Mouse (Mus musculus) liver, embryonic 14.5 days (tissue): Measurements from ENCODE around the gene Urm1. TPM values are rescaled to one million over a fixed set of nuclear protein-coding genes. Genes with fewer than 3 reads are reported as not detected.

Source experiments
- ATAC-seq: fragments of 200-750 bp; cut with Nextera tagmentation; 2 replicates; pipeline ENCODE4 v1.8.0; 2017; ENCODE audit warnings: moderate number of reproducible peaks, mild to moderate bottlenecking, moderate library complexity; ENCODE audit not compliant: insufficient read depth
- DNase-seq, 3 experiments: peaks; one replicate each; pipeline ENCODE4 v3.0.0-alpha.2; 2012 to 2013; ENCODE audit warnings: low read depth in 3 of 3, low spot score in 3 of 3
- H3K27ac ChIP-seq: fragments of 300-500 bp; sonication (generic); 2 replicates; pipeline ENCODE4 v1.5.1; 2014; ENCODE audit warnings: moderate library complexity, mild to moderate bottlenecking, control low read depth, inconsistent platforms
- H3K27me3 ChIP-seq: fragments of 300-500 bp; sonication (generic); 2 replicates; pipeline ENCODE4 v1.6.1; 2014; ENCODE audit warnings: mild to moderate bottlenecking, low read length, moderate library complexity; ENCODE audit not compliant: control insufficient read depth, insufficient read depth
- H3K36me3 ChIP-seq: fragments of 300-500 bp; sonication (generic); replicated peaks from 2 replicates; pipeline ENCODE4 v1.6.1; 2014; ENCODE audit warnings: low read depth; ENCODE audit not compliant: control insufficient read depth, insufficient read depth
- H3K4me1 ChIP-seq, 2 experiments: fragments of 200-500 bp in 1 of 2; fragments of 300-500 bp in 1 of 2; sonication (generic) in 1 of 2; replicated peaks; 2 replicates each; pipeline ENCODE4 v1.6.1; 2012 to 2014; ENCODE audit warnings: antibody characterized with exemption in 1 of 2, inconsistent platforms in 1 of 2, low read length in 1 of 2; ENCODE audit not compliant: control insufficient read depth in 2 of 2, insufficient read depth in 2 of 2
- H3K4me2 ChIP-seq: fragments of 300-500 bp; sonication (generic); 2 replicates; pipeline ENCODE4 v1.6.1; 2014; ENCODE audit warnings: low read depth, mild to moderate bottlenecking, control low read depth, moderate library complexity
- H3K4me3 ChIP-seq, 2 experiments: fragments of 200-500 bp in 1 of 2; fragments of 300-500 bp in 1 of 2; sonication (generic) in 1 of 2; 2 replicates each; pipeline ENCODE4 v1.5.1; 2012 to 2014; ENCODE audit warnings: low read depth in 2 of 2, low read length in 2 of 2, mild to moderate bottlenecking in 2 of 2, control low read depth in 1 of 2, inconsistent platforms in 1 of 2, moderate library complexity in 1 of 2; ENCODE audit not compliant: insufficient read depth in 1 of 2
- H3K9ac ChIP-seq: fragments of 300-500 bp; sonication (generic); replicated peaks from 2 replicates; pipeline ENCODE4 v1.6.1; 2014; ENCODE audit warnings: mild to moderate bottlenecking, control low read depth, moderate library complexity
- H3K9me3 ChIP-seq: fragments of 300-500 bp; sonication (generic); 2 replicates; pipeline ENCODE4 v1.6.1; 2016; ENCODE audit warnings: low read length, mixed read lengths; ENCODE audit not compliant: control insufficient read depth
- CTCF ChIP-seq: IDR thresholded peaks from 2 replicates; pipeline ENCODE4 v1.5.1; 2016; ENCODE audit warnings: antibody characterized with exemption, low read depth, control low read depth
- EP300 ChIP-seq: IDR thresholded peaks from 2 replicates; pipeline ENCODE4 v1.6.1; 2016; ENCODE audit warnings: antibody characterized with exemption, low read depth
- WGBS: fragments of 180-500 bp; shearing (Covaris S2); extraction: QIAGEN DNeasy Blood & Tissue Kit; methylation state at CpG from one replicate; pipeline ENCODE4 v1.1.7; 2014; ENCODE audit not compliant: insufficient replicate concordance; 5-methylcytosine and 5-hydroxymethylcytosine counted together
- polyA plus RNA-seq, 2 experiments: library from polyadenylated mRNA; depleted of rRNA in 1 of 2; stranded (reverse) in 1 of 2; unstranded in 1 of 2; fragments of >200 nt; fragmentation: Nextera tagmentation in 1 of 2; extraction: Ambion mirVana in 1 of 2; gene quantifications; 2 replicates each; pipeline versions ENCODE4 v1.2.1 to v1.2.3; 2012 to 2014

Urm1 gene
- polyA plus RNA-seq, 2 experiments, result 7.4 to 17.7 TPM

DNA sequence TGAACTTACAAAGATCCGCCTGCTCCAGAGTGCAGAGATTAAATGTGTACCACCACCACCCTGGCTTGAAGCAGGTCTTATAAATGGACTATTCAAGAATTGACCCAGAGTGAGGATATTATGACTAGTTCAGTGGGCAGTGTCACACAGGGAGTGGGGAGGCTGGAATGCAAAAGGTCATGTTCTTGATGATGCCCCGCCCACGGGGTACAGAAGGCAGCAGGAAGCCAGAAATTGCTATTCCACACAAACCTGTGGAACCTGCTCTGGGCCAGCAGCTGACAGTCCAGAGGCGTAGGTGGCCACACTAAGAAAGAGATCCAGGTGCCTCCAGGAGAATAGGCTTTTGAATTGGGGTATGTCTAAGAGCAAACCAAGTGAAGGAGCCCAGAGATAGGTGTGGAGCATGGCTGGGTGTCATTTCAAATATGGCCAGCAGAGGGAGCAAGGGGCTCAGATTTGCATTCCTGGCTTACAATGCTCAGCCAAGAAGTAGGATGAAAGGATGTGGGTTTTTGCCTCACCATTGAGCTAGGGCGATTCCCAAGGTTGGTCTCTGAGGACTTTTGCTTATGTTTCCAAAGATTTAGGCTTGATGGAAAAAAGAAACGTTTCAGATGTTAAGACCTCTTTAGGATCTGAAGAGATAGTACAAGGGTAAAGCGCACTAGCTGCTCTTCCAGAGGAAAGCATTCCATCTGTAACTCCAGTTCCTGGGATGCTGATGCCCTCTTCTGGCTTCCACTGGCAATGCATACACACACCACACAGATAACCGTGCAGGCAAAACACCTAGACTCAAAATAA is 2.2 kb upstream of the Urm1 start:
- Histone ChIP-seq H3K4me1 (peaks cover 0 to 12% of the 10 kb centered on the region in 2 experiments; a peak in 3 of 4 replicates), H3K4me2 (no peak overlapping the region), H3K27me3 (no peaks in the 10 kb centered on the region), H3K27ac (no peak overlapping the region), H3K4me3 (no peak overlapping the region), H3K36me3 (no peaks in the 10 kb centered on the region), H3K9me3 (no peaks in the 10 kb centered on the region), H3K9ac (no peak overlapping the region)
- DNase-seq, result peak in 2 of 3 experiments; percentile 48 to 53
- TF ChIP-seq EP300 (no peak), CTCF (peak; percentile 92)
- WGBS, result 41% methylated on average over 8 of the region's 8 CpGs
- ATAC-seq, result peak; percentile 44

DNA sequence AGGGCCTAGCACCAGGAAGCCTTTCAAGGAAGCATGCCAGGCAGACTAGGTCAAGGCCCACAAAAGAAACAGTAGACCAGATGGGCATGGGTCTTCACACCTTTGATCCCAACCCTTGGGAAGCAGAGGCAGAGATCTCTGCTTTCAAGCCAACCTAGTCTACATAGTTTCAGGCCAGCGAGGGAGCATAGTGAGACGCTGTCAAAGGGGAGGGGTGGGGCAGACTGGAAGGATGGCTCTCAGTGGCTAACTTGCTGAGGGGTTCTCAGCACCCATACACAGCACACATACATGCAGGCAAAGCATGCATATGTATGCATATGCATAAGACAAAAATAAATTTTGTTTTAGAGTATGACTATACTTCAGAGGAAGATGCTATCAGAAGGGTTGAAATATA is 512 bp upstream of the Urm1 start:
- Histone ChIP-seq H3K9me3 (no peaks in the 10 kb centered on the region), H3K36me3 (no peaks in the 10 kb centered on the region), H3K4me2 (peak overlapping the region; percentile 73), H3K27me3 (no peaks in the 10 kb centered on the region), H3K9ac (no peak overlapping the region), H3K4me3 (no peak overlapping the region; a peak in 1 of 4 replicates), H3K4me1 (peaks cover 0 to 12% of the 10 kb centered on the region in 2 experiments; a peak in 3 of 4 replicates), H3K27ac (no peak overlapping the region)
- 34% methylated on average over 2 of the region's 2 CpGs for WGBS
- no peak for ATAC-seq
- no peak for DNase-seq
- no peak for TF ChIP-seq EP300
- no peak for TF ChIP-seq CTCF

DNA sequence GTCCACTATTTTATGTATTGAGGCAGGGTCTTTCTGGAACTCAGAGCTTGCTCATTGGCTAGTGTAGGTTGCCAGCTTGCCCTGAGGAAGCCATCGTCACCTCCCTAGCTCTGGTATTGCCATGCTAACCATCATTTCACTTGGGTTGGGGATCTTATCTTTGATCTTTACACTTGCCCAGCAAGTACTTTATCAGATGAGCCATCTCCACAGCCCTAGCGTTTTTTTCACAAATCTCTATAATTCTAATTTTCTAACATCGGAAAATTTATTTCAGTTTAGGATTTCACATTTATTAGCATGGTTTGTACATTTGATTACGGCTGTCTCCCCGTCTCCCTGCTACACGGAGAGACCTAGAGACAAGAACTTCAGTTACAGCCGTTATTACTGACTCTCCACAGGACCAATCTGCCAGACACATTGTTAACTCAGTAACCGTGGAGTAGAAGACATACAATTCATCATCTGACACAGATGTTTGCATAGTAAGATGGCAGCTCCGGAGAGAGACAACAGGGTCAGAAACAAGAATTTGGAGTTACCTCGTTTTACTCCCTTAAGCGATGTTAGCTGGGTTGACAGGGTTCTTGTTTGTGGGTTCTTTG is 6.5 kb downstream of the Urm1 start:
- peak overlapping the region; percentile 84 for H3K27ac ChIP-seq
- DNase-seq (no peak), ATAC-seq (peak; percentile 30; the same call in 1 of the 2 replicates)
- H3K4me3 ChIP-seq, result peak overlapping the region; percentile 80 to 99
- no peaks in the 10 kb centered on the region for H3K27me3 ChIP-seq
- peaks cover 12 to 16% of the 10 kb centered on the region in 2 experiments for H3K4me1 ChIP-seq
- WGBS, result 7% methylated on average over 11 of the region's 11 CpGs
- H3K9ac ChIP-seq, result peak overlapping the region; percentile 87
- TF ChIP-seq CTCF (no peak), EP300 (no peak)
- no peaks in the 10 kb centered on the region for H3K36me3 ChIP-seq
- H3K4me2 ChIP-seq, result peak overlapping the region; percentile 96
- no peaks in the 10 kb centered on the region for H3K9me3 ChIP-seq

DNA sequence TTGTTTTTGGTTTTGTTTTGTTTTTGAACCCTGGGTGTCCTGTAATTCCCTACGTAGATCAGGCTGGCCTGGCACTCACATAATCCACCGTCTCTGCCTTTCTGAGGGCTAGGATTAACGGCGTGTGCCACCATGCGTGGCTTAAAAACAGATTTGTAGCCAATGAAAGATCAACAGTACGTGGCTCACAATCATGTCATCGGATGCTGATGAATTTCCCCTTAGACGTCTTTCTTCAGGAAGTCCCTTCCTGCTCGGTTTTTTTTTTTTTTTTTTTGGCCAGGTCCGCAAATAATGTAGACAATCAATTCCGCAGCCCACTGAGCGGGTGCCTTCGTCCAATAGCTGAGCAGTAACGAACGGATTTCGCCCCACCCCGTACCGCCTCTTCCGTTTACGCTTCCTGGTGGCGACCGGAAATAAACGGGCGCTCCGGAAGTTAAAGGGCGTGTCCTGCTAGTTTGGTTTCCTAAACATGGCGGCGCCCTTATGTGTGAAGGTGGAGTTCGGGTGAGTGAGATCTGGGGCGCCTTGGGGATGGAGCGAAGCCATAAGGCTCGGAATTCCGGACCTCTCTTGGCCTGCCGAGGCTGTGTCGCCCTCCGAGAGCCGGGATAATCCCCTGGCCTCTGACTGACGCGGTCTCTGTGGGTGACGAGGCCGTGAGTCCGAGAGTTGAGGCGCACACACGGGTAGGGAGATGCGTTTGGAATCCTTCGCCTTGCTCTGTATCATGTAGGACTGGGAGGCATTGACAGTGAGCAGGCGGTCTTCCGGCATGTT is 7.2 kb downstream of the Urm1 start:
- under 1% methylated on average over 48 of the region's 48 CpGs for WGBS
- Histone ChIP-seq H3K9me3 (no peaks in the 10 kb centered on the region), H3K9ac (peak overlapping the region; percentile 87), H3K4me1 (peaks cover 12 to 16% of the 10 kb centered on the region in 2 experiments), H3K4me2 (peak overlapping the region; percentile 96), H3K27me3 (no peaks in the 10 kb centered on the region), H3K36me3 (no peaks in the 10 kb centered on the region), H3K4me3 (peak overlapping the region; percentile 80 to 99), H3K27ac (peak overlapping the region; percentile 84)
- ATAC-seq (peak; percentile 96), DNase-seq (peak; percentile 95)
- no peak for TF ChIP-seq EP300
- no peak; the same call in 1 of the 2 replicates for TF ChIP-seq CTCF

DNA sequence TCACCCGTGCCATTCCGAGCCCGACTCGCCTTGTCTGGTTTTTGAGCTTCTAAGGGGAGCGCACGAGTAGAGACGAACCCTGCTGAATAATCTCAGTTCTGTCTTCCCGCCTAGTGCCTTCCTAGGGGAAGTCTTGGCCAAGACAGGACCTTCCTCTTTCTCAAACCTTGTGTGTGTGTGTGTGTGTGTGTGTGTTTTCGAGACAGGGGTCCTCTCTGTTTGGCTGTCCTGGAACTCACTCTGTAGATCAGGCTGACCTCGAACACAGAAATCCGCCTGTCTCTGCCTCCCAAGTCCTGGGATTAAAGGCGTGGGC is 7.8 kb downstream of the Urm1 start:
- H3K4me1 ChIP-seq, result peaks cover 12 to 16% of the 10 kb centered on the region in 2 experiments
- no peaks in the 10 kb centered on the region for H3K36me3 ChIP-seq
- peak overlapping the region; percentile 80 to 99 for H3K4me3 ChIP-seq
- H3K4me2 ChIP-seq, result peak overlapping the region; percentile 65
- 3% methylated on average over 12 of the region's 12 CpGs for WGBS
- no peak overlapping the region for H3K27ac ChIP-seq
- peak overlapping the region; percentile 60 for H3K9ac ChIP-seq
- H3K9me3 ChIP-seq, result no peaks in the 10 kb centered on the region
- no peak for TF ChIP-seq EP300
- no peak for TF ChIP-seq CTCF
- ATAC-seq (no peak; the same call in 1 of the 2 replicates), DNase-seq (no peak)
- no peaks in the 10 kb centered on the region for H3K27me3 ChIP-seq
